Comparison of ENCODE assay signal across 8 mouse cellular contexts in the genomic region with DNA sequence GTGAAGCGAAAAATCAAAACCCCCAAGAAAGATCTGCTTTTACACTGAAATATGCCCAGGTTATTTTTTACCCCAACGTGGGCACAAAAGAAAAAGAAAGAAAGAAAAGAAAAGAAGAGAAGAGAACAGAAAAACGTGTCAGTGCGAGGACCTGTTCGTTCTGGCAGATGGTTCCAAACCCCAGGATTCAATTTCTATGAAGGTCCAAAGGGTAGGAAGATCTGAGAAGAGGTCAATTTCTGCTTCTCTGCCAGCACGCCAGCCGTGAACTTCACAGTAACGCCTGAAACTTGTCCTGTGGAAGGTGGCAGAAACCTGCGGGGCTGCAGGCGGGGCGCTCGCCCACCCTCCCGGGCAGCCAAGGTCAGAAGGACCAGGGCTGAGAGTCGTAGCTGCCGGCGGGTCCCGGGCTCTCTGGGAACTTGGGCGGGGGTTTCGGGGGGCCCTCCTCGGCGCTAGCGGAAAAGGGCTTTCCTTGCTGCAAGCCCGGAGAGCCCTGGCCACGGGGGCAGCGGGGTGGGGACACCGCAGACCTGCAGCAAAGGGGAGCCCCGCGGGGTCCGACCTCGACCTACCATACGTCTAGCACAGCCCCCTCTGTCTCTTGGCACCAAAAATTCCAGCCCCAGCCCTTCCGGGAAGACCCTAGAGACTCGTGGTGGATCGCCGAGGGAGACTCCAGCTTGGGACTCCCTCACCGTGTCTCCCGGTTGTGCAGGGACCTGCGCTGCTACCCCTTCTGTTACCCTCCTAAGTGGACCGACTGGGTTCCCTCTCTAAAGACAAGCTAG. TPM values are rescaled to one million over a fixed set of nuclear protein-coding genes. Genes with fewer than 3 reads are reported as not detected.
DNase-seq lines count a peak whose midpoint lies in the region; ATAC-seq and TF ChIP-seq lines count a peak whose summit lies in the region.

No protein-coding gene starts in this region.

- no peaks in the 10 kb centered on the region for H3K36me3 ChIP-seq in kidney, embryonic 14.5 days (ENCODE audit: control insufficient read depth, insufficient read depth, low read length)
- H3K36me3 ChIP-seq in lung, postnatal 0 days (ENCODE audit: insufficient read depth, low read length): no peaks in the 10 kb centered on the region
- H3K36me3 ChIP-seq in stomach, embryonic 16.5 days (ENCODE audit: control insufficient read depth, insufficient read depth, low read length): no peaks in the 10 kb centered on the region

- peak overlapping the region; percentile 49 for H3K9ac ChIP-seq in kidney, embryonic 14.5 days (ENCODE audit: low read depth, low read length)
- 0 out of 2 replicates have a peak overlapping the region, but pooled peaks have one; percentile 26 for H3K9ac ChIP-seq in lung, postnatal 0 days (replicated peaks; ENCODE audit: low read depth)
- H3K9ac ChIP-seq in stomach, embryonic 16.5 days (ENCODE audit: low read length): peak overlapping the region; percentile 76

- H3K9me3 ChIP-seq in kidney, embryonic 14.5 days (ENCODE audit: control insufficient read depth, low read length): no peaks in the 10 kb centered on the region
- H3K9me3 ChIP-seq in lung, postnatal 0 days (ENCODE audit: low read length): no peaks in the 10 kb centered on the region
- no peaks in the 10 kb centered on the region for H3K9me3 ChIP-seq in stomach, embryonic 16.5 days (replicated peaks; ENCODE audit: control insufficient read depth, low read length)

- TF ChIP-seq EP300 in lung, postnatal 0 days (IDR thresholded peaks at IDR 0.05): no peak

- peak overlapping the region; percentile 51 for H3K4me2 ChIP-seq in kidney, embryonic 14.5 days (replicated peaks; ENCODE audit: low read depth, low read length)
- H3K4me2 ChIP-seq in lung, postnatal 0 days (replicated peaks; ENCODE audit: low read depth, low read length): peak overlapping the region; percentile 70
- peak overlapping the region; percentile 61 for H3K4me2 ChIP-seq in stomach, embryonic 16.5 days (ENCODE audit: low read depth, low read length)

- peak; percentile 66; the same call in 1 of the 2 replicates for ATAC-seq in erythroblast, adult 5-6 weeks (replicated peaks; ENCODE audit: low FRiP score, poor library complexity, severe bottlenecking)
- ATAC-seq in kidney, embryonic 14.5 days (ENCODE audit: low FRiP score, low TSS enrichment): peak; percentile 5; the same call in 1 of the 2 replicates
- 0 out of 2 replicates have a peak, but pooled peaks have one; percentile 5 for ATAC-seq in lung, postnatal 0 days
- peak; percentile 11; the same call in 1 of the 2 replicates for ATAC-seq in stomach, embryonic 16.5 days (ENCODE audit: insufficient read depth, low FRiP score)

- TF ChIP-seq POLR2A in lung, adult 2 months (IDR thresholded peaks at IDR 0.05; ENCODE audit: borderline replicate concordance, extremely low read depth, low read depth, low read length): no peak

- H3K4me3 ChIP-seq in lung, adult 2 months (replicated peaks; ENCODE audit: extremely low read depth, low read depth, low read length): peak overlapping the region; percentile 83
- H3K4me3 ChIP-seq in kidney, embryonic 14.5 days (ENCODE audit: low read length): peak overlapping the region; percentile 53
- H3K4me3 ChIP-seq in lung, postnatal 0 days (ENCODE audit: low read depth, low read length): peak overlapping the region; percentile 60
- H3K4me3 ChIP-seq in stomach, embryonic 16.5 days (replicated peaks; ENCODE audit: low read length): peak overlapping the region; percentile 65

- no peak for DNase-seq in lung, adult 2 months
- no peak for DNase-seq in lung, adult 18-20 months
- peak; percentile 12 for DNase-seq in ZHBTc4 (ENCODE audit: low read depth, low spot score)
- no peak for DNase-seq in lung, postnatal 0 days (ENCODE audit: low spot score)
- DNase-seq in retina, postnatal 1 day: no peak

- H3K27me3 ChIP-seq in kidney, embryonic 14.5 days (ENCODE audit: control insufficient read depth, insufficient read depth, low read length): peaks cover 3% of the 10 kb centered on the region; the same call in 1 of the 2 replicates
- no peaks in the 10 kb centered on the region for H3K27me3 ChIP-seq in lung, postnatal 0 days (replicated peaks; ENCODE audit: insufficient read depth, low read length)
- peaks cover 5% of the 10 kb centered on the region; the same call in 1 of the 2 replicates for H3K27me3 ChIP-seq in stomach, embryonic 16.5 days (ENCODE audit: control insufficient read depth, insufficient read depth, low read length)

- WGBS in lung, adult 2 months: 27% methylated on average over 39 of the region's 39 CpGs
- 33% methylated on average over 37 of the region's 39 CpGs for WGBS in kidney, embryonic 14.5 days
- 8% methylated on average over 33 of the region's 39 CpGs for WGBS in lung, postnatal 0 days
- WGBS in stomach, embryonic 16.5 days: 18% methylated on average over 36 of the region's 39 CpGs

- 0 out of 2 replicates have a peak overlapping the region, but pooled peaks have one; percentile 1 for H3K27ac ChIP-seq in kidney, embryonic 14.5 days (ENCODE audit: low read depth, low read length)
- H3K27ac ChIP-seq in lung, postnatal 0 days (ENCODE audit: low read length): peak overlapping the region; percentile 57; the same call in 1 of the 2 replicates
- H3K27ac ChIP-seq in stomach, embryonic 16.5 days (ENCODE audit: low read length): peak overlapping the region; percentile 53

- H3K4me1 ChIP-seq in lung, adult 2 months (ENCODE audit: control insufficient read depth, insufficient read depth, low read length): 0 out of 2 replicates have a peak, but pooled peaks cover 2% of the 10 kb centered on the region
- H3K4me1 ChIP-seq in kidney, embryonic 14.5 days (ENCODE audit: control insufficient read depth, insufficient read depth, low read length): 0 out of 2 replicates have a peak, but pooled peaks cover 2% of the 10 kb centered on the region
- no peaks in the 10 kb centered on the region for H3K4me1 ChIP-seq in lung, postnatal 0 days (ENCODE audit: insufficient read depth, low read depth, low read length)
- no peaks in the 10 kb centered on the region for H3K4me1 ChIP-seq in stomach, embryonic 16.5 days (ENCODE audit: control insufficient read depth, insufficient read depth, low read length)

- no peak for TF ChIP-seq CTCF in lung, adult 2 months (IDR thresholded peaks at IDR 0.05; ENCODE audit: insufficient read depth, low read length)
- TF ChIP-seq CTCF in lung, postnatal 0 days (IDR thresholded peaks at IDR 0.05): no peak

RNA-seq across cellular contexts. Expression of a gene that starts 0.6 kb away (rescaled TPM):
- polyA plus RNA-seq in lung, adult 2 months (2012; rRNA removed): 4.9 and 7.1 TPM in 2 replicates
- 0.19 TPM in 1 of 2 replicates, not detected in the other for total RNA-seq in erythroblast, adult 5-6 weeks (2015; ENCODE audit: low replicate concordance)
- 0.26 TPM in 1 of 2 replicates, not detected in the other for total RNA-seq in erythroblast, adult 5-6 weeks (2017; ENCODE audit: low replicate concordance)
- polyA plus RNA-seq in kidney, embryonic 14.5 days (2014; fragmentation: Nextera tagmentation; extraction: Ambion mirVana): 2.5 and 2.8 TPM in 2 replicates
- polyA plus RNA-seq in lung, postnatal 0 days (2015; fragmentation: Nextera tagmentation; extraction: Ambion mirVana): 3.3 and 4.9 TPM in 2 replicates
- polyA plus RNA-seq in stomach, embryonic 16.5 days (2015; fragmentation: Nextera tagmentation; extraction: Ambion mirVana): 2.2 and 2.6 TPM in 2 replicates

Comparison
In these comparisons a context has a peak if more than half of its experiments do, and no peak if none do; other contexts are left out.
1. ATAC-seq: peak in every context shown above with its lines; median percentile 66 in erythroblast, adult 5-6 weeks; 11 in stomach, embryonic 16.5 days; 5 in kidney, embryonic 14.5 days; 5 in lung, postnatal 0 days.
2. H3K27ac ChIP-seq: peak in every context shown above with its lines; median percentile 57 in lung, postnatal 0 days; 53 in stomach, embryonic 16.5 days; 1 in kidney, embryonic 14.5 days.
3. H3K9ac ChIP-seq: peak in every context shown above with its lines; median percentile 76 in stomach, embryonic 16.5 days; 49 in kidney, embryonic 14.5 days; 26 in lung, postnatal 0 days.